Mouse (Mus musculus) neural tube, embryonic 13.5 days (tissue): Measurements from ENCODE around the gene Actn4. TPM values are rescaled to one million over a fixed set of nuclear protein-coding genes. Genes with fewer than 3 reads are reported as not detected.

Experiments
- ATAC-seq: fragments of 200-750 bp; cut with Nextera tagmentation; 2 replicates; pipeline ENCODE4 v1.8.0; 2017; ENCODE audit warnings: low read depth, mild to moderate bottlenecking, moderate TSS enrichment, moderate library complexity
- H3K27ac ChIP-seq: fragments of 300-500 bp; sonication (generic); replicated peaks from 2 replicates; pipeline ENCODE4 v1.5.1; 2015; ENCODE audit warnings: moderate library complexity, mild to moderate bottlenecking, inconsistent platforms
- H3K27me3 ChIP-seq: fragments of 300-500 bp; sonication (generic); 2 replicates; pipeline ENCODE4 v1.6.1; 2015; ENCODE audit warnings: mild to moderate bottlenecking, inconsistent platforms
- H3K36me3 ChIP-seq: fragments of 300-500 bp; sonication (generic); 2 replicates; pipeline ENCODE4 v1.6.1; 2015; ENCODE audit warnings: mild to moderate bottlenecking, inconsistent platforms
- H3K4me1 ChIP-seq: fragments of 300-500 bp; sonication (generic); replicated peaks from 2 replicates; pipeline ENCODE4 v1.6.1; 2015; ENCODE audit warnings: inconsistent platforms
- H3K4me2 ChIP-seq: fragments of 300-500 bp; sonication (generic); 2 replicates; pipeline ENCODE4 v1.6.1; 2015; ENCODE audit warnings: inconsistent platforms, mild to moderate bottlenecking, moderate library complexity
- H3K4me3 ChIP-seq: fragments of 300-500 bp; sonication (generic); 2 replicates; pipeline ENCODE4 v1.5.1; 2015; ENCODE audit warnings: mild to moderate bottlenecking, inconsistent platforms
- H3K9ac ChIP-seq: fragments of 300-500 bp; sonication (generic); 2 replicates; pipeline ENCODE4 v1.6.1; 2015; ENCODE audit warnings: moderate library complexity, mild to moderate bottlenecking, inconsistent platforms
- H3K9me3 ChIP-seq: fragments of 300-500 bp; sonication (generic); 2 replicates; pipeline ENCODE4 v1.6.1; 2016; ENCODE audit warnings: inconsistent platforms
- WGBS: fragments of 180-500 bp; shearing (Covaris S2); methylation state at CpG from one replicate; pipeline ENCODE4 v1.1.7; 2015; 5-methylcytosine and 5-hydroxymethylcytosine counted together
- polyA plus RNA-seq: library from polyadenylated mRNA; unstranded; fragments of >200 nt; fragmentation: Nextera tagmentation; extraction: Ambion mirVana; gene quantifications from 2 replicates; pipeline ENCODE4 v1.2.1, GENCODE M21; 2015

Actn4 gene
- polyA plus RNA-seq, 1 experiment from 2014 or later: 142 TPM

DNA sequence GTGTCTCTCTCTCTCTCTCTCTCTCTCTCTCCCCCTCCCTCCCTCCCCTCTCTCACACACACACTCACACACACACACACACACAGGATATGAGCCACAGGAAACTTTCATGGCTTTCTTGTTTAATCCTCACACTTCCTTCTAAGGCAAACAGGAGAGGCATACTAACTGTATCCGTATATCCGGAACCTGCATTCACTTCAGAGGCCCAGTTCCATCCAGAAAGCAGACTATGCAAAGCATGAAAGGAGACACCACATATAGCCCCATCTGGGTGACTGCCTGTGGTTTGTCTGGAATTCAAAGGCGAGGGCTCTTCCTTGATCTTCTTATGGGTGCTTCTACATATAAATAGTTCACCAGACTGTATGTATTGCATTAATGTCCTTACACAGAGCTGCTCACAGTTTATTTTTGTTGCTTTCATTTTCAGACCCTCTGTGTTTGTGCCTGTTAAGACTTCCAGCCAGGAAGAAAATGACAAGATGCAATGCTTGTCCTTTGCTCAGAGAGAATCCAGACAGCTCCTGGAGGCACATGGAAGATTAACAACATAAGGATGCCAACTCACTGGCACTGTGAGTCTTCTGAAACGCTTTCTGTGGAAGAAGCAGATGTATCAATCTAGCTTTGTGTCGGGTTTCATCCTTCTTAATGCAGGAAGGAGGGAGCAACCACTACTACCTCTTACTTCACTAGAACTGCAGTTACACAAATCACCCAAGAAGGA, 18.5 kb downstream of the Actn4 start:
- WGBS: 71% methylated on average over 5 of the region's 5 CpGs
- Histone ChIP-seq H3K4me1 (peaks cover 56% of the 10 kb centered on the region), H3K9ac (no peak overlapping the region), H3K4me2 (no peak overlapping the region), H3K27me3 (no peaks in the 10 kb centered on the region), H3K27ac (peak overlapping the region; percentile 43), H3K4me3 (no peak overlapping the region), H3K9me3 (no peaks in the 10 kb centered on the region), H3K36me3 (no peaks in the 10 kb centered on the region)
- no peak for ATAC-seq

DNA sequence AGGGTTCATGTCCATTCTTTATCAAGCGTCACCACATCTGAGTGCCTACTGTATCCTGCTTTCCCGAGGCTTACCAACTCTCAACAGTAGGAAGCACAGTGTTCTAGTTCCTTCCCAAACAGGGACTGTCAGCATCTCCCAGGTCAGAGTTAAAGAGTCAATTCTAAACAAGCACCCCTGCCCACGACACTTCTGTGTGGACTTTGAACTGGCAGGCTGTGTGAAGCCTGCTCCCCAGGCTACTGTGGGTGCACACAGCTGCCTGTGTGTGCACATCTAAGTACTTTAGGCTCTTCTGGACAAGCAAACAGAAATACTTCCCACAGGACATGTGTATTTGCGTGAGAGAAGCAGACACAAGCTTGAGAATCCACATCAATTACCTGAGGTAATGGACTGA, 20.6 kb downstream of the Actn4 start:
- 79% methylated on average over 4 of the region's 4 CpGs for WGBS
- H3K9ac ChIP-seq: no peak overlapping the region
- H3K36me3 ChIP-seq: no peaks in the 10 kb centered on the region
- H3K4me1 ChIP-seq: peaks cover 57% of the 10 kb centered on the region
- H3K4me3 ChIP-seq: no peak overlapping the region
- no peaks in the 10 kb centered on the region for H3K9me3 ChIP-seq
- H3K27me3 ChIP-seq: no peaks in the 10 kb centered on the region
- no peak overlapping the region for H3K4me2 ChIP-seq
- H3K27ac ChIP-seq: peak overlapping the region; percentile 74
- ATAC-seq: no peak

DNA sequence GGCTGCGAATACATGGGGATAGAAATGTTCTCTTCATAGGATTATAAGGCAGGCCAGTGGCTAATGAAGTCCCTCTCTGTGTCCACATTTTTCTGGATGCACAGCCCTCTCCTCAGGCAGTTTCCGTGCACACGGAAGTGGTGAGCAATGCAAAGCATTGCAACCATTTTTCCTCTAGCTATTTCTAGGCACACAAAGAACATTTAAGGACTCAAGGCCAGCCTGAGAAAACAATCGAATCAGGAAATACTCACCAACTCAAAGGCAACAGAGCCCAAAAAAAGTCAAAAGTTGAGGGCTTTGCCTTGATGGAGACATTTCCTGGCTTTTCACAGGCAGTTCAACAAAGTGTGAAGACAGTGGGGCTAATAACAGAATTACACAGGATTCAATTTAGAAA, 21.0 kb downstream of the Actn4 start:
- no peak overlapping the region for H3K4me2 ChIP-seq
- WGBS: 80% methylated on average over 4 of the region's 4 CpGs
- no peaks in the 10 kb centered on the region for H3K36me3 ChIP-seq
- no peak overlapping the region for H3K9ac ChIP-seq
- H3K27ac ChIP-seq: peak overlapping the region; percentile 74
- H3K9me3 ChIP-seq: no peaks in the 10 kb centered on the region
- H3K4me1 ChIP-seq: peaks cover 57% of the 10 kb centered on the region
- no peaks in the 10 kb centered on the region for H3K27me3 ChIP-seq
- ATAC-seq: no peak
- H3K4me3 ChIP-seq: no peak overlapping the region

DNA sequence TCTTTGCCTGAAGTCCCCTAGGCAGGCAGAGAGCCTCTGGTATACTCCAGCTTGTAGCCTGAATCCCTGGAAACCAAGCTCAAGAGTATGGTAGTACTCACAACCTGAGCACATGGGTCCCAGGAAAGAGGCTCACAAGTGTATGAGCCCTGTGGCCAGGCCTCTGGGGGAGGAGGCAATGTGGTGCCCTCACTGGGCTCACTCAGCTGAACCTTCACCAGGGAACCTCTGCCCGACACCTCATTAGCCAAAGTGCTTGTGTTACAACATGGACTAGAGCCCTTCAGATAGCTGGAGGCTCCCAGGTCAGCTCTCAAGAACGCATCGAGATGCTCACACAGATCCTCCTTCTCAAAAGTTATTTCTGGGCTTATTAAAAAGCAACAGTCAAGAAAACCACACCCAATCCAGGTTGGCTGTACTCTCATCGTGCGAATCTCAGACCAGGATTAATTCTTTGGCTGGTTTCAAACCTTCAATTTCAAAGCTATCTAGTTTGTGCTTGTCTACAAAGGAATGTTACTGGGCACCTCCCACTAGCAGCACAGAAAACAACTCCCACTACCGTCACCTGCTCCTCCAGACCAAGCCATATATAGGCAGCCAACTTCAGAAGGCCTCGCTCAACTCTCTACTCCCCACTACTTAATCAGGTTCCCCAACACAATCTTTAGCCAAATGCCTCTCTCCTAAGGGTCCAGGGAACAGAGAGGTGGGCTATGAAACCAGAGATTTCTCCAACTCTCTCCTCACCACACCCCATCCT, 22.5 kb downstream of the Actn4 start:
- no peaks in the 10 kb centered on the region for H3K9me3 ChIP-seq
- H3K27me3 ChIP-seq: no peaks in the 10 kb centered on the region
- 87% methylated on average over 7 of the region's 7 CpGs for WGBS
- no peaks in the 10 kb centered on the region for H3K36me3 ChIP-seq
- H3K4me1 ChIP-seq: peaks cover 46% of the 10 kb centered on the region
- no peak overlapping the region for H3K4me3 ChIP-seq
- H3K27ac ChIP-seq: 0 out of 2 replicates have a peak overlapping the region, but pooled peaks have one; percentile 52
- no peak overlapping the region for H3K4me2 ChIP-seq
- H3K9ac ChIP-seq: no peak overlapping the region
- no peak for ATAC-seq

DNA sequence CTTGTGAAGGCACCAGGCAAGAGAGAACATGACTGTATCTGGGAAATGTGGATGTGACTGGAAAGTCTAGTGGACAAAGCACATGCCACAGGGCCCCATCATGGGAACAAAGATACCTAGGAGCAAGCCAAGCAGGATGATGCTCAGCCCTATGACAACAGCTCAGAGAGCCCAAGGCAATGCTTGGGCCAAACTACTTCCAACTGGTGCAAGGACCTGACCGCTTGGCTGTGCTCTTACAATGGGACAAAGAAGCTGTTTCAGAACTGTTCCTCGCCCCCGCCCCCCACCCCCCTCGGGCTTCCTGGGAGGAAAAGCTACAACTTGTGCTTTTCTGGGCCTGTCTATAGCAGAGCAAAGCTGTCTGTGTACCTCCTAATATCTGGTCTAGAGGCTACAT, 23.5 kb downstream of the Actn4 start:
- 55% methylated on average over 4 of the region's 4 CpGs for WGBS
- H3K27ac ChIP-seq: peak overlapping the region; percentile 52

DNA sequence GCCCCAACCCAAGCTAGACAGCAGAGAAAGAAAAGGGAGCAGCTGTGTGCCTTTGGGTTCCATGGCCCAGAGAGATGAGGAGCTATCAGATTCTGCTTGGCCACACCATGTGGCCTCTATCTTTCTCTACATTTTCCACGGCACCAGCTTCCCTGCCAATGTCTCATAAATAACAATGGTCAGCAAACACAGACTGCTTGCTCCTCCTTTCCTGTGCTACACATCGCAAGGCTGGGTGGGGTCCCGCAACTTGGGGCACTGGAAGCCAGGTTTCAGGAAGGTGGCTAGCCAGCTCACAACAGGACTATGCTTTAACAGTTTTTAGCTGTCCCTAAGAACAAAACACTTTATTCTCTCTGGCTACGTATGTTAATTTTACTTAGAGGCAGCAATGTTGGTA, 25.4 kb downstream of the Actn4 start:
- 0 out of 2 replicates have a peak, but pooled peaks cover 3% of the 10 kb centered on the region for H3K36me3 ChIP-seq
- no peaks in the 10 kb centered on the region for H3K27me3 ChIP-seq
- H3K9ac ChIP-seq: peak overlapping the region; percentile 1; the same call in 1 of the 2 replicates
- H3K4me2 ChIP-seq: no peak overlapping the region
- ATAC-seq: no peak
- WGBS: 48% methylated on average over 4 of the region's 4 CpGs
- H3K4me1 ChIP-seq: peaks cover 47% of the 10 kb centered on the region
- H3K9me3 ChIP-seq: no peaks in the 10 kb centered on the region
- peak overlapping the region; percentile 61 for H3K27ac ChIP-seq
- no peak overlapping the region for H3K4me3 ChIP-seq

More for the DNA sequence above, 23.5 kb downstream of the Actn4 start:
- Histone ChIP-seq H3K4me3 (no peak overlapping the region), H3K4me1 (peaks cover 44% of the 10 kb centered on the region), H3K36me3 (0 out of 2 replicates have a peak, but pooled peaks cover 2% of the 10 kb centered on the region), H3K9me3 (no peaks in the 10 kb centered on the region), H3K4me2 (no peak overlapping the region), H3K27me3 (no peaks in the 10 kb centered on the region), H3K9ac (no peak overlapping the region)
- no peak for ATAC-seq

DNA sequence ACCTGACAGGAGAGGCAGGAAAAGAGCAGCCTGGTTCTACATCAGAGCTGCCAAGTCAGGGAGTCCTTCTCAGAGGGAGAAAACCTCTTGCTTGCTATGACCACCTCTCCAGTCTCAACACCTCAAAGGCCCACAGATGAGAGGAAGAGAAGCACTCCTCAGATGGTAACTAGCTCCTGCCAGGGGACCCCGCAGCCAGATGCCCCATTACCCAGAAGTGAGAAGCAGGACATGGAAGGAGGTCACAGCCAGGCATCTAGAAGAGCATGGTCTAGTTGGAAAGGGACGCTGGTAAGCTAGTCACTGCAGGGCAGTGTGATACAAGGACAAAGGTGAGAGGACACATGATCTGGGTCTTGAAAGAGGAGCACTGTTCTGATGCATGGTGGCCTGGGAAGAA, 28.3 kb downstream of the Actn4 start:
- H3K9ac ChIP-seq: no peak overlapping the region
- H3K27me3 ChIP-seq: no peaks in the 10 kb centered on the region
- H3K9me3 ChIP-seq: no peaks in the 10 kb centered on the region
- H3K4me2 ChIP-seq: no peak overlapping the region
- H3K4me3 ChIP-seq: no peak overlapping the region
- WGBS: 93% methylated on average over 2 of the region's 2 CpGs
- H3K27ac ChIP-seq: no peak overlapping the region
- ATAC-seq: no peak
- H3K4me1 ChIP-seq: peaks cover 57% of the 10 kb centered on the region
- 0 out of 2 replicates have a peak, but pooled peaks cover 3% of the 10 kb centered on the region for H3K36me3 ChIP-seq

DNA sequence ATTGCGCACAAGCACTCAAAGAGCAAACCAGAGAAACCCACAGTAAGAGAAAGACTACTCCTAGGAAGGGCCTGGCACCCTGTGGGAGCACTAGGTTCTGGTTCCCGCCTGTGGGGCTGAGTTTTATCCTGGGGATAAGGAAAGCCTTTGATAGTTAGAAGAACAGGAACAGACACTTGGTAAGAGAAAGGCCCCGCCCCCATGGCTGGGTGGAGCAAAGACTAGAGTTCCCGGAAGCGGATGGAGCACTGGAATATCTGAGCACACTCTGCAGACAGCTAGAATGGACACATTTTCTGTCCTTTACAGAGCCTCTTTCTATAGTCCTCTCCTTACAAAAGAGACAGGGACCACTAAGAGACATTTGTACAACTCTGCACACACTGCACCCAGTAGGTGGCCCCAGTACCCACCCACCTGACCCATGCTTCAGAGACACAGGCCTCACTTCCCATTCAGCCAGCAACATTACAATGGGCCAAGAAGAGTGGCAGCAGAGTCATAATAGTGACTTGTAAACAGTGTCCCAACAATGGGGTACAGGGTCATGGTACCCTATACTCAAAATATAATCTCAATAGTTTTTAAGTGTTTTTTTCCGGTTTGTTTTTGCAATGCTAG, 29.6 kb downstream of the Actn4 start:
- H3K36me3 ChIP-seq: 0 out of 2 replicates have a peak, but pooled peaks cover 3% of the 10 kb centered on the region
- H3K27ac ChIP-seq: no peak overlapping the region
- no peaks in the 10 kb centered on the region for H3K9me3 ChIP-seq
- ATAC-seq: no peak
- no peak overlapping the region for H3K9ac ChIP-seq
- no peak overlapping the region for H3K4me2 ChIP-seq
- H3K27me3 ChIP-seq: no peaks in the 10 kb centered on the region
- no peak overlapping the region for H3K4me3 ChIP-seq
- H3K4me1 ChIP-seq: peaks cover 52% of the 10 kb centered on the region
- WGBS: 76% methylated on average over 6 of the region's 6 CpGs

DNA sequence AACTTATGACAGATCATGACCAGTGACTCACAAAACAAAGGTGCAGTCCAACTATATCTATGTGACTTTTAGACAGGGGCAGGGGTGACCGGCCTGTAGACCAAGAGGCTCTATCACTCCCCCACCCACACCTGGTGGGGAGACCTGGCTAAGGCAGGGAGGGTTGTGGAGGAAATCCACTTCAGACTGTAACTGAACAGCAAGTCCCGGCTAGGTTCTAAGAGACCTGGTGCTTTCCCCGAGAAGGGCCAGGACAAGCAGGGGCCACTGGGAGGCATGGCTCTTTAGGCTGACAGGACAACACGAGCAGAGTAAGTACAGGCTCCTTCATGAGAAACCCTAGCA, 30.5 kb downstream of the Actn4 start:
- Histone ChIP-seq H3K4me3 (no peak overlapping the region), H3K36me3 (0 out of 2 replicates have a peak, but pooled peaks cover 3% of the 10 kb centered on the region), H3K9ac (no peak overlapping the region), H3K9me3 (no peaks in the 10 kb centered on the region), H3K27me3 (no peaks in the 10 kb centered on the region), H3K4me2 (no peak overlapping the region), H3K27ac (no peak overlapping the region), H3K4me1 (peaks cover 46% of the 10 kb centered on the region)
- no peak for ATAC-seq
- 95% methylated on average over 4 of the region's 4 CpGs for WGBS

DNA sequence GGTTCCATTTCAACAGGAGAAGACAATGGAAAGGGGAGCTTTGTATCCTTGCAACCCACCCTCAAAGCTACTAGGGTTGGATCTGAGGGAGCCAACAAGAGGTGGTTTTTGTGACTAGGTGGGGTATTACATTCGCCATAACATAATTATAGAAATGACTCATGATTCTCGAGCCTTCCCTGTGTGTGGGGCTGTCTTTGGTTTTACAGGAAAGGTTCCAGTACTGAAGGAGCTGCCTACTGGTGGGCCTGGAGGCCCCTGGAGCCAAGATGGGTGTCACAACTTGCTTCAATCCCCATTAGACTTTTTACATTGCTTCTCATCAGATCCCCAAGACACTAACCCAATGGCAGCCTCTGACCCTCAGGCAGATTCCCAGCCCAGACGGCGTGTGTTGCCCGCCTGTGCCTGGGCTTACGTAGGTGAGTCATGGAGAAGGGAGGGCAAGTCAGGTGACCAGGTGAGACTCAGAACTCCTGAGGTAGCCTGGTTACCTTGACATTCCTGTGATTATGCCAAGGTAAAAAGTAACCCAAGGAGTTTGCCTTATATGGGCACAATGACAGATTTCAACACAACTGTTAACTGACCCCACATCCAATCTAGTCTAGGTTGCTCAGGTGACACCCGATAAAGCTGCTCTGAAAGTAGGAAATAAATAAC, 31.0 kb downstream of the Actn4 start:
- H3K27me3 ChIP-seq: no peaks in the 10 kb centered on the region
- ATAC-seq: no peak
- H3K36me3 ChIP-seq: 0 out of 2 replicates have a peak, but pooled peaks cover 3% of the 10 kb centered on the region
- H3K9me3 ChIP-seq: no peaks in the 10 kb centered on the region
- 93% methylated on average over 7 of the region's 7 CpGs for WGBS
- peaks cover 46% of the 10 kb centered on the region for H3K4me1 ChIP-seq
- H3K4me3 ChIP-seq: no peak overlapping the region
- peak overlapping the region; percentile 42; the same call in 1 of the 2 replicates for H3K27ac ChIP-seq
- H3K9ac ChIP-seq: no peak overlapping the region
- H3K4me2 ChIP-seq: no peak overlapping the region

DNA sequence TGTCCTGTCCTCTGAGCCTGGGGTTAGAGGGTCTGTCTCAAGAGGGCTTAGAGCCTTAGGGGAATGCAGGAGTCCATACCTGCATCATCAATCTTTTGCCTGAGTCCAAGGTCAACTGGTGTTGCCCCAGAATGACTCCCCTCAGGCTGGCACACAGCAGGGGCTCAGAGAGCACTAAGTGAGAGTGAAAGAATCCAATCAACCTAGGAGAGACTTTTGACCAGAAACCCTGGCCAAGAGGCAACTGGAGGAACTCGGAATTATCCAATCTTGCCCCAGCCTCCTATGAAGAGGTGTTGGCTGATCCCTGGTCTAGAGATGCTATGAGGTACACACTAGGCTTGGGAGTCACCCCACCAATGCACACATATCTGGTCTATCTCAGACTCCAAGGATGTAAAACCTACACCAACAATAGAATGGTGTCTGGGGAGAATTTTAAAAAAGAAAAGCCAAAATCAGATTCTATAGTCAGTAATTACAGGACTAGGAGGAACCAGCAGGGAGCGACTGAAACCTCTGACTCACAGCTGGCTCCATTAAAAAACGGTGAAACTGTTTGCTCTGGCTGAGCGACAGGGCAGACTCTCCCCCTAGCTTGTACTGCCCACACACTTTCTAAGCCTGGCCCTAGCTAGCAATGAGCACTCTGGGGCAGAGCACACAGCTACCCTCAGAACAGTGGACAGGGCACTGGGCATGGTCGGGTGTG, 31.7 kb downstream of the Actn4 start:
- Histone ChIP-seq H3K9ac (no peak overlapping the region), H3K4me3 (no peak overlapping the region), H3K4me2 (no peak overlapping the region), H3K27me3 (no peaks in the 10 kb centered on the region), H3K4me1 (peaks cover 49% of the 10 kb centered on the region), H3K27ac (0 out of 2 replicates have a peak overlapping the region, but pooled peaks have one; percentile 42), H3K36me3 (0 out of 2 replicates have a peak, but pooled peaks cover 3% of the 10 kb centered on the region), H3K9me3 (no peaks in the 10 kb centered on the region)
- no peak for ATAC-seq
- WGBS: 60% methylated on average over 5 of the region's 5 CpGs
